Mouse (Mus musculus): ENCODE data around the gene 4930442H23Rik. TPM values are rescaled to one million over a fixed set of nuclear protein-coding genes. Genes with fewer than 3 reads are reported as not detected.

Gene 4930442H23Rik
- total RNA-seq (2023), result not detected

GRCm38 (mm10) chr10:81183805-81184204 is at the start of gene 4930442H23Rik:
Gene 4930442H23Rik (minus strand): TSS chr10:81183849.

GRCm38 (mm10) chr10:81232580-81233225 is 49.1 kb upstream of the 4930442H23Rik start, which contains the start of gene Zfr2:
Gene Zfr2 (plus strand): TSS chr10:81233155.

GRCm38 (mm10) chr10:81230438-81231332 is 47.0 kb upstream of the 4930442H23Rik start, which contains the start of gene Atcay:
Gene Atcay (minus strand): TSS chr10:81230833.

GRCm38 (mm10) chr10:81201807-81202758 is 18.4 kb upstream of the 4930442H23Rik start, which contains the start of gene Nmrk2:
Gene Nmrk2 (minus strand): TSS chr10:81202051.

GRCm38 (mm10) chr10:81182336-81183333 is 1.0 kb downstream of the 4930442H23Rik start, which contains the start of gene Dapk3:
Gene Dapk3 (plus strand): TSS chr10:81183005.

GRCm38 (mm10) chr10:81176466-81177271 is 7.0 kb downstream of the 4930442H23Rik start, which contains the start of gene Eef2:
Gene Eef2 (plus strand): TSS chr10:81176631.

GRCm38 (mm10) chr10:81167200-81168086 is 16.2 kb downstream of the 4930442H23Rik start, which contains the start of gene Pias4:
Gene Pias4 (minus strand): TSS chr10:81167923.

GRCm38 (mm10) chr10:81134966-81135681 is 48.5 kb downstream of the 4930442H23Rik start, which contains the start of gene Zbtb7a:
Gene Zbtb7a (plus strand): TSS chr10:81135220.

Other genes starting within 250 kb of the 4930442H23Rik start
- not detected for gene Gng7, start 168.9 kb downstream of the 4930442H23Rik start, total RNA-seq (2023)
- not detected for gene Diras1, start 158.2 kb downstream of the 4930442H23Rik start, total RNA-seq (2023)
- gene Slc39a3, start 146.4 kb downstream of the 4930442H23Rik start, total RNA-seq (2023), result 10 to 100 TPM; 18.7 to 21.2 TPM
- 10 to 100 TPM; 47.1 to 52.0 TPM for gene Sgta, start 123.7 kb downstream of the 4930442H23Rik start, total RNA-seq (2023)
- 10 to 100 TPM in 1 of 2 experiments, 1 to 10 TPM in 1; 9.4 to 11.5 TPM for gene Thop1, start 113.8 kb downstream of the 4930442H23Rik start, total RNA-seq (2023)
- gene Creb3l3, start 85.0 kb downstream of the 4930442H23Rik start, total RNA-seq (2023), result not detected
- 100 to 1,000 TPM; 134 to 145 TPM for gene Map2k2, start 77.9 kb downstream of the 4930442H23Rik start, total RNA-seq (2023)
- 10 to 100 TPM; 75.0 to 78.0 TPM for gene Zbtb7a, start 48.6 kb downstream of the 4930442H23Rik start, total RNA-seq (2023)
- gene Pias4, start 15.9 kb downstream of the 4930442H23Rik start, total RNA-seq (2023), result 10 to 100 TPM; 37.2 to 43.2 TPM
- 1,000 to 10,000 TPM; 2,301 to 2,484 TPM for gene Eef2, start 7.2 kb downstream of the 4930442H23Rik start, total RNA-seq (2023)
- 10 to 100 TPM; 62.4 to 62.6 TPM for gene Dapk3, start 844 bp downstream of the 4930442H23Rik start, total RNA-seq (2023)
- not detected for gene Nmrk2, start 18.2 kb upstream of the 4930442H23Rik start, total RNA-seq (2023)
- 1 to 10 TPM; 1.4 to 2.7 TPM for gene Atcay, start 47.0 kb upstream of the 4930442H23Rik start, total RNA-seq (2023)
- 1 to 10 TPM; 5.2 to 5.5 TPM for gene Zfr2, start 49.3 kb upstream of the 4930442H23Rik start, total RNA-seq (2023)
- 10 to 100 TPM; 16.0 to 20.8 TPM for gene Matk, start 69.1 kb upstream of the 4930442H23Rik start, total RNA-seq (2023)
- gene Mrpl54, start 83.1 kb upstream of the 4930442H23Rik start, total RNA-seq (2023), result 10 to 100 TPM; 78.6 to 84.0 TPM
- gene Apba3, start 83.1 kb upstream of the 4930442H23Rik start, total RNA-seq (2023), result 10 to 100 TPM; 28.8 to 36.2 TPM
- 1 to 10 TPM; 4.2 to 5.8 TPM for gene Tjp3, start 107.7 kb upstream of the 4930442H23Rik start, total RNA-seq (2023)
- 100 to 1,000 TPM; 104 to 118 TPM for gene Pip5k1c, start 109.1 kb upstream of the 4930442H23Rik start, total RNA-seq (2023)
- 10 to 100 TPM; 48.1 to 49.9 TPM for gene Cactin, start 137.3 kb upstream of the 4930442H23Rik start, total RNA-seq (2023)
- gene Tbxa2r, start 144.9 kb upstream of the 4930442H23Rik start, total RNA-seq (2023), result 10 to 100 TPM; 30.0 to 30.7 TPM
- not detected for gene Gipc3, start 159.4 kb upstream of the 4930442H23Rik start, total RNA-seq (2023)
- 10 to 100 TPM; 33.7 to 41.3 TPM for gene Hmg20b, start 166.6 kb upstream of the 4930442H23Rik start, total RNA-seq (2023)
- gene Mfsd12, start 173.6 kb upstream of the 4930442H23Rik start, total RNA-seq (2023), result 10 to 100 TPM in 1 of 2 experiments, 1 to 10 TPM in 1; 5.9 to 10.6 TPM
- gene 4930404N11Rik, start 182.0 kb upstream of the 4930442H23Rik start, total RNA-seq (2023), result 10 to 100 TPM in 1 of 2 experiments, 1 to 10 TPM in 1; 8.0 to 10.6 TPM
- 10 to 100 TPM; 32.5 to 38.5 TPM for gene Fzr1, start 194.7 kb upstream of the 4930442H23Rik start, total RNA-seq (2023)
- gene Dohh, start 200.6 kb upstream of the 4930442H23Rik start, total RNA-seq (2023), result 10 to 100 TPM; 38.0 to 44.2 TPM
- gene Gm48551, start 200.6 kb upstream of the 4930442H23Rik start, total RNA-seq (2023), result 1 to 10 TPM; 3.3 to 5.8 TPM
- gene Gm48552, start 205.2 kb upstream of the 4930442H23Rik start, total RNA-seq (2023), result 1 to 10 TPM; 6.1 to 6.4 TPM
- 1 to 10 TPM; 3.6 to 6.8 TPM for gene Smim24, start 209.2 kb upstream of the 4930442H23Rik start, total RNA-seq (2023)

Data from T-cell, adult 66 days (primary cell).